Mouse (Mus musculus): Measurements from ENCODE around the gene Rab27a. TPM values are rescaled to one million over a fixed set of nuclear protein-coding genes. Genes with fewer than 3 reads are reported as not detected.

The Rab27a gene
- total RNA-seq, 2 experiments from 2014 or later, result 4.9 to 8.1 TPM

DNA sequence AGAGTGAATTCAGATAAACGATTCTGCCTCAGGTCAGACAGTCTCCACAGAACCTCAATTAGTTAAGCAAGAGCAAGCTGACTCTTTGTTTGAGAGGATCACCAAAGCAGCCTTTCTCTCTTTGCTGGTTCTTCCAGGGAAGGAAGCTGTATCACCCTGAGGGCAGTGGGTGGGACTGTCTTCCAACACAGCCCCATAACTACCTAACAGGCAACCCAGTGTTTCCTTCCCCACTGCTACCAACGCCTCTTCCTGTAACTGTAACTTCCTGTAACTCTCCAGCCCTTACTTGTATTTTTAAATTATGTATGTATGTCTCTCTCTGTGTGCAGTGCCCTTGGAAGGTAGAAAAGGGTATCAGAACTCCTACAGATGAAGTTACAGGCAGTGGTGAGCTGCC, 82.8 kb downstream of the Rab27a start:
- intact Hi-C loops (cut with DNase I), result no loop called here

DNA sequence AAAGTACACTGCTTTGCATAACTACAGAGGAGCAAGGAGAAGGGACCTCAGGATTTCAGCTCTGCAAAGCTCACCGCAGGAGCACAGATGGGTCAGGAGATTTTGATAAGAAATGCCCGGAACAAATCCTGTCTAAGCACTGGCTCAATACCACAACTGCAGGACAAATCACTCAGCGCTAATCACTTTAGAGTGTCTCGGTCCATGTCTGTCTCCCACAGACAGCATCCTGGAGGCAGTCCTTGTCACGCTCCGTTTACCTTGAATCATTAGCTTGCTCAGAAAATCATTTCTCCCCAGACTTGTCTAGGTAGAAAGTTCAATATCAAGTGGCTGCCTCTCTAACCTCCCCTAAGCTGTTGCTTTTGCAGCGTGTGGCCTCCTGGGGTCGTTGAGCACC, 85.2 kb downstream of the Rab27a start:
- intact Hi-C loops (cut with DNase I), result no loop called here
- no peak for DNase-seq (ENCODE audit: low spot score in 2 of 2)

More for the DNA sequence above, 82.8 kb downstream of the Rab27a start:
- DNase-seq (ENCODE audit: low spot score in 2 of 2), result no peak

DNA sequence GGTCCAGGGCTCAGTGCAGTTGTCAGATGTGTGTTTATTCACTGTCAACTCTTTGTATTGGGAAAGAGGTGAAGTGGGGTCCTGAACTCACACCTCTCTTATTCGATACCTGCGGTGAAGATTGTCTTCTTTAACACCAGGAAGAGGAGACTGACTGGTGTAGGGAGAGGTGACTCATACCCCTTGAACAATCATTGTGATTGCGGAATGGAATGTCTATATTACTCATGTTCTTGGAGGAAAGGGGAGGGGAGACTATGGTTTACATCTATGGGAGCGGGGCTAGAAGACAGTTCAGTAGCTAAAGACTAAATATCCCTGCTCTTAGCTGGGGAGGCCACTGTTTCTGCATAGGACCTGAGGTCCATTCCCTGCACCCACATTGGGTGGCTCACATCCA, 85.9 kb downstream of the Rab27a start:
- no peak for DNase-seq (ENCODE audit: low spot score in 2 of 2)
- intact Hi-C loops (cut with DNase I), result no loop called here

DNA sequence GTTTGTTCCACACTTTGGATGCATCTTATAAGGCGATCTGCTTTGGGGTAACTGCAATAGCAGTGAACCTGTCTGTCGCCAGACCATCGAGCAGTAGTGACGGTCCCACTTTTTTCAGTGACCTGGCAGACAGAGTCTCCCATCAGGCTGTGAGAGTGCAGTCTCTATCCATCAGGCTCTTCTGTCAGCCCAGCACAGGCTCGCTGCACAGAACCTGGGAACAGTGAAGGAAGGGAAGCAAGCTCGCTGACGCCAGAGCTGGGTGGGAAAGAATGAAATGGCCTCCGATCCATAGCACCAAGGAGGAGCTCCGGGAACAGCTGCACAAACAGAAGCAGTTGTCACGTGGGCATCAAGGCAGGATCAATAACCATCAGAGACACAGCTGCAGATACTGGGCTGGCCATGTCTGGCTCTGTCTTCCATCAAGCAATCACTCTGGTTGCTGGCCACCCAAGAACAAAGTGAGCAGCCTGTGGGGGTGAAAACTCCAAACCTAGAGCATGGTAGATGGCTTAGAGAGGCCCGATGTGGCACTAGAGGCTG, 92.8 kb downstream of the Rab27a start:
- DNase-seq (ENCODE audit: low spot score in 2 of 2), result no peak

More for the DNA sequence above, 92.8 kb downstream of the Rab27a start:
- intact Hi-C loops (cut with DNase I), result no loop called here

Small RNA genes within 50 kb of the gene (microRNA-seq; reads per million reads assigned to microRNA genes)
- 0 reads per million in 2 experiments for gene Gm27353

Other genes starting within 250 kb of the Rab27a start
- gene Prtg, start 238.0 kb upstream of the Rab27a start, total RNA-seq (2021), result 1 to 10 TPM; 1.1 to 1.7 TPM
- gene Pygo1, start 119.2 kb upstream of the Rab27a start, total RNA-seq (2021), result 10 to 100 TPM; 14.5 to 14.6 TPM
- 1 to 10 TPM in 1 of 2 experiments, under 1 TPM in 1; 0.62 to 1.4 TPM for gene Dyx1c1, start 86.1 kb upstream of the Rab27a start, total RNA-seq (2021)
- under 1 TPM in 1 of 2 experiments, not detected in 1; 0.09 TPM for gene Gm44503, start 86.0 kb upstream of the Rab27a start, total RNA-seq (2021)
- gene Ccpg1os, start 59.5 kb upstream of the Rab27a start, total RNA-seq (2021), result 10 to 100 TPM in 1 of 2 experiments, 1 to 10 TPM in 1; 9.0 to 10.1 TPM
- gene Ccpg1, start 59.4 kb upstream of the Rab27a start, total RNA-seq (2021), result 100 to 1,000 TPM; 111 to 123 TPM
- 10 to 100 TPM; 14.6 to 16.7 TPM for gene Pigb, start 4.5 kb upstream of the Rab27a start, total RNA-seq (2021)
- 1 to 10 TPM; 1.3 to 2.4 TPM for gene Khdc3, start 57.0 kb downstream of the Rab27a start, total RNA-seq (2021)
- not detected for gene Gm20509, start 57.6 kb downstream of the Rab27a start, total RNA-seq (2021)
- gene Rsl24d1, start 68.6 kb downstream of the Rab27a start, total RNA-seq (2021), result 10 to 100 TPM; 55.7 to 62.4 TPM